Mouse (Mus musculus): ENCODE results near the gene Galk2. TPM values are rescaled to one million over a fixed set of nuclear protein-coding genes. Genes with fewer than 3 reads are reported as not detected.

Gene Galk2
- total and polyA plus RNA-seq, 2 experiments from 2014 or later: 28.7 to 32.0 TPM

DNA sequence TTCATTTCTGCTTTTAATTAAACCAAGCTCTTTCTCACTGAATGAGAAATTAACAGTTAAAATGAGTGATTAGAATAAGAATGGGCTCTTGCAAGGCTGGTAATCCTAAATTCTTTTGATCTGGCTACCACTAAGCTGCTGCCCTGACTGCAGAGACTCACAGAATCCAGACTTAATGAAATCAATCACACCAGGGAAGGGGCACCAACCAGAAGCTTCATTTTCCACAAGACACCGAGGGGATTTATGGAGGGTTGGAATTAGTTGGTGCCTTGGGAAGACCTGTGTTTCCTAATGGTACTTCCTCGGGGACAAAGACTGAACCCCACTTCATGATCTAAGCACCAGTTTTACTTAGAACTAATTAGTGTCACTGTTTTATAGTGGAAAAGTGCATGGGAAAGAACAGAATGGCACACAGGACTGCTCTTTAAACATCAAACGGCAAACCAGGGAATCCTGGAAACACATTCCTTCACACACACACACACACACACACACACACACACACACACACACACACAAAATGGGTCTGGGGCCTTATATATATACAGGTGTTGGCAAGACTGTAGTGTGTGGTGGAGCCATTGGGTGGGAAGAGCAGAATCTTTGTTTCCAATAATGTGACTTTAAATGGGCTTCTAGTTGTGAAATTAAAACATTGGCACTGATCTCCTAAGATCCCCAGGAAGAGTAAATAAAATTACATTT lies 157.0 kb downstream of the Galk2 start:
- no peak for DNase-seq (ENCODE audit: low spot score)
- TF ChIP-seq CTCF (IDR thresholded peaks at IDR 0.05): no peak
- H3K9me3 ChIP-seq (ENCODE audit: low read length): no peaks in the 10 kb centered on the region
- no peak overlapping the region for H3K27ac ChIP-seq (ENCODE audit: low read depth, low read length)
- WGBS: 12% methylated on average over 3 of the region's 3 CpGs
- no peaks in the 10 kb centered on the region for H3K36me3 ChIP-seq (ENCODE audit: insufficient read depth, low read length)
- H3K4me3 ChIP-seq (ENCODE audit: low read depth, low read length): no peak overlapping the region
- peak; percentile 70 for ATAC-seq (ENCODE audit: low FRiP score)
- H3K9ac ChIP-seq (replicated peaks; ENCODE audit: low read length, poor library complexity, severe bottlenecking): no peak overlapping the region
- no peaks in the 10 kb centered on the region for H3K4me1 ChIP-seq (ENCODE audit: insufficient read depth, low read length)
- no peaks in the 10 kb centered on the region for H3K27me3 ChIP-seq (ENCODE audit: insufficient read depth, low read length)
- H3K4me2 ChIP-seq (ENCODE audit: low read depth, low read length, poor library complexity, severe bottlenecking): no peak overlapping the region

DNA sequence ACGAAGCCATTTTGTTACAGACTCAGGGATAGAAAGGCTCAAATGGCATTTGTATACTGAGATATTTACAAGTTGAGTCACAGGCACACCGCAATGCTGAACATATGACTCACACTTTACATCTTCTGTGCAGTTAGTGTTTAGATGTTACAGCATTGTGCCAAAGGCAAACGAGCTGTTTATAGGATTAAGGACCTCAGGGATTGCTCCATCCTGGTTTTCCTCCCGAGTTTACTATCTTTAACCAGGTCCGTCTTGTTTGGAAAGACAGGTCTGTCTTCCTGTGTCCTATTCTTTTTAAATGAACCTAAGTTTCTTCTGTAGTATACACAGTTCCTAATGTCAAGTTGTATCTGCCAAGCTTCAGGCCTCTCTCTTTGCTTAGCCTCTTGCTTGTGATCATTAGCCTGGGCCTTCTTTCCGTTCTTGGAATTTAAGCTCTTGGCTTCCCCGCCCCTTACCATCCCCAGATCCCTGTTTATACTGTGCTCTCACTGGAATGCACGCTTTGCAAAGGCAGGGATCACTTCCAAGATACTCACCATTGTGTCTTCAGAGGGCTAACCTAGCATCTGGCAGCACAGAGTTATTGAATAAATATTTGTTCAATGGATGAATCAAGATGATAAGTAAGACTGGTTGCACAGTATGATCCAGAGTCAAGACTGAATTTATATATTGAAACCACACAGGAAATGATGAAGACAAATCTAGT lies 172.4 kb downstream of the Galk2 start:
- Histone ChIP-seq H3K4me2 (ENCODE audit: low read depth, low read length, poor library complexity, severe bottlenecking) (no peak overlapping the region), H3K27me3 (ENCODE audit: insufficient read depth, low read length) (no peaks in the 10 kb centered on the region), H3K36me3 (ENCODE audit: insufficient read depth, low read length) (no peaks in the 10 kb centered on the region), H3K9ac (replicated peaks; ENCODE audit: low read length, poor library complexity, severe bottlenecking) (no peak overlapping the region), H3K4me1 (ENCODE audit: insufficient read depth, low read length) (no peaks in the 10 kb centered on the region), H3K9me3 (ENCODE audit: low read length) (no peaks in the 10 kb centered on the region), H3K4me3 (ENCODE audit: low read depth, low read length) (no peak overlapping the region), H3K27ac (ENCODE audit: low read depth, low read length) (no peak overlapping the region)
- no peak for DNase-seq (ENCODE audit: low spot score)
- ATAC-seq (ENCODE audit: low FRiP score): no peak
- no peak for TF ChIP-seq CTCF (IDR thresholded peaks at IDR 0.05)
- 69% methylated on average over 8 of the region's 8 CpGs for WGBS

DNA sequence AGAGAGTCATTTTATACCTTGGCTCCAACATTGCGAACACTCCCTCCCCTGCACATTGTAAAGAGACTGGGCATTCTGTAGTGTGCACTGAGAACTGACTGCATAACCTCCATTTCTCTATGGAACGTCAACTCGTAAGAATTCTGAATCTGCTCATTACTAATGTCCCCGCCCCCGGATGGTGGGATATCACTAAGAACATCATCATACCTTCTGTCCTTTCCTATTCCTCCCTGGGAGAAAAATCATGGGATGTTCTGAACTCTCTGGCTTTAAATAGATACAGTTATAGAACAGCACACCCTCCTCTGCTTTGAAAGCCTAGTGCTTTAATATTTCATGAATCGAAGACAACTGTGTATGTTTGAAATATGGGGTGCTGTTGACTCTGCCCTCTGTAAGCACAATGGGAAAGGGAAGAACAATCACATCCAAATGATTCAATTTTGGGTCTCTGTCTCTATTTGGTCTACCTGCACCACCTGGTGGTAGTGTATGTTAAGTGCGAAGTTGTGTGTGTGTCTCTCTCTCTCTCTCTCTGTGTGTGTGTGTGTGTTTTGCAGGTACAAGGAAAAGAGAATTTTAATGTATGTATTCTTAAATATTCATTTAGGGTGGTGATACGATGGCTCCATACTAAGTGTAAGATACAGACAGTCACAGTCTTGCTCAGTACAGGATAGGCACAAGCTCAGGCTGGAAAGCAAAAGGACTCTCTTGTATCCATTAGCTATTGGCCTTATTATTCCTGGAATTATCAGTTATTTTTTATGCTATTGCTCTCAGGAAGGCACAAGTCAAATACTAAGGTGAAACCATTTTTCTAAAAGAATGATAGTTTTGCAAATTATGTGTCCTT lies 174.4 kb downstream of the Galk2 start:
- Histone ChIP-seq H3K27ac (ENCODE audit: low read depth, low read length) (no peak overlapping the region), H3K4me2 (ENCODE audit: low read depth, low read length, poor library complexity, severe bottlenecking) (no peak overlapping the region), H3K27me3 (ENCODE audit: insufficient read depth, low read length) (no peaks in the 10 kb centered on the region), H3K36me3 (ENCODE audit: insufficient read depth, low read length) (no peaks in the 10 kb centered on the region), H3K4me3 (ENCODE audit: low read depth, low read length) (no peak overlapping the region), H3K4me1 (ENCODE audit: insufficient read depth, low read length) (no peaks in the 10 kb centered on the region), H3K9me3 (ENCODE audit: low read length) (no peaks in the 10 kb centered on the region), H3K9ac (replicated peaks; ENCODE audit: low read length, poor library complexity, severe bottlenecking) (no peak overlapping the region)
- ATAC-seq (ENCODE audit: low FRiP score) (peak; percentile 62; the same call in 1 of the 2 replicates), DNase-seq (ENCODE audit: low spot score) (peak; percentile 49)
- 75% methylated on average over 8 of the region's 8 CpGs for WGBS
- peak; percentile 82 for TF ChIP-seq CTCF (IDR thresholded peaks at IDR 0.05)

Other genes starting within 250 kb of the Galk2 start
- 1.0 and 2.7 TPM in 2 replicates for gene Cep152, start 234.0 kb upstream of the Galk2 start, total RNA-seq (2014; rRNA removed)
- gene Cep152, start 234.0 kb upstream of the Galk2 start, polyA plus RNA-seq (2015; fragmentation: Nextera tagmentation; extraction: Ambion mirVana): 1.0 and 1.1 TPM in 2 replicates
- gene Eid1, start 186.0 kb upstream of the Galk2 start, total RNA-seq (2014; rRNA removed): 428 and 544 TPM in 2 replicates
- 421 and 465 TPM in 2 replicates for gene Eid1, start 186.0 kb upstream of the Galk2 start, polyA plus RNA-seq (2015; fragmentation: Nextera tagmentation; extraction: Ambion mirVana)
- 6.7 and 9.1 TPM in 2 replicates for gene Shc4, start 135.0 kb upstream of the Galk2 start, total RNA-seq (2014; rRNA removed)
- 2.5 and 2.8 TPM in 2 replicates for gene Shc4, start 135.0 kb upstream of the Galk2 start, polyA plus RNA-seq (2015; fragmentation: Nextera tagmentation; extraction: Ambion mirVana)
- 55.4 and 57.9 TPM in 2 replicates for gene Secisbp2l, start 76.2 kb upstream of the Galk2 start, total RNA-seq (2014; rRNA removed)
- gene Secisbp2l, start 76.2 kb upstream of the Galk2 start, polyA plus RNA-seq (2015; fragmentation: Nextera tagmentation; extraction: Ambion mirVana): 26.5 and 29.2 TPM in 2 replicates
- gene Cops2, start within 50 bp of the Galk2 start, total RNA-seq (2014; rRNA removed): 53.7 and 67.5 TPM in 2 replicates
- gene Cops2, start within 50 bp of the Galk2 start, polyA plus RNA-seq (2015; fragmentation: Nextera tagmentation; extraction: Ambion mirVana): 49.7 and 53.0 TPM in 2 replicates
- gene Fgf7, start 175.5 kb downstream of the Galk2 start, total RNA-seq (2014; rRNA removed): 1.5 and 3.3 TPM in 2 replicates
- gene Fgf7, start 175.5 kb downstream of the Galk2 start, polyA plus RNA-seq (2015; fragmentation: Nextera tagmentation; extraction: Ambion mirVana): 0.41 and 0.45 TPM in 2 replicates

All from midbrain, postnatal 0 days (tissue).